Mouse (Mus musculus) heart, adult 8-10 months (tissue): ENCODE data around the gene Triobp. TPM values are rescaled to one million over a fixed set of nuclear protein-coding genes. Genes with fewer than 3 reads are reported as not detected.
"Not testable (repeated sequence)": the region's sequence is repeated elsewhere in the genome, so short reads cannot be mapped to it uniquely, and the experiment has no call there.

Source experiments
- DNase-seq: peaks from one replicate; pipeline ENCODE4 v3.0.0; 2022; ENCODE audit warnings: low spot score
- microRNA-seq: library from miRNA; unstranded; fragments of <30 nt; microRNA quantifications from one replicate; pipeline ENCODE4 v1.2.0, GENCODE M21; 2022
- total RNA-seq, 4 experiments: library from RNA; stranded (reverse); gene quantifications; 2 replicates each; pipeline ENCODE4 v1.2.4; 2022

Gene Triobp
- total RNA-seq, 4 experiments from 2014 or later = 30.2 to 31.3 (median 31.0) TPM

DNA sequence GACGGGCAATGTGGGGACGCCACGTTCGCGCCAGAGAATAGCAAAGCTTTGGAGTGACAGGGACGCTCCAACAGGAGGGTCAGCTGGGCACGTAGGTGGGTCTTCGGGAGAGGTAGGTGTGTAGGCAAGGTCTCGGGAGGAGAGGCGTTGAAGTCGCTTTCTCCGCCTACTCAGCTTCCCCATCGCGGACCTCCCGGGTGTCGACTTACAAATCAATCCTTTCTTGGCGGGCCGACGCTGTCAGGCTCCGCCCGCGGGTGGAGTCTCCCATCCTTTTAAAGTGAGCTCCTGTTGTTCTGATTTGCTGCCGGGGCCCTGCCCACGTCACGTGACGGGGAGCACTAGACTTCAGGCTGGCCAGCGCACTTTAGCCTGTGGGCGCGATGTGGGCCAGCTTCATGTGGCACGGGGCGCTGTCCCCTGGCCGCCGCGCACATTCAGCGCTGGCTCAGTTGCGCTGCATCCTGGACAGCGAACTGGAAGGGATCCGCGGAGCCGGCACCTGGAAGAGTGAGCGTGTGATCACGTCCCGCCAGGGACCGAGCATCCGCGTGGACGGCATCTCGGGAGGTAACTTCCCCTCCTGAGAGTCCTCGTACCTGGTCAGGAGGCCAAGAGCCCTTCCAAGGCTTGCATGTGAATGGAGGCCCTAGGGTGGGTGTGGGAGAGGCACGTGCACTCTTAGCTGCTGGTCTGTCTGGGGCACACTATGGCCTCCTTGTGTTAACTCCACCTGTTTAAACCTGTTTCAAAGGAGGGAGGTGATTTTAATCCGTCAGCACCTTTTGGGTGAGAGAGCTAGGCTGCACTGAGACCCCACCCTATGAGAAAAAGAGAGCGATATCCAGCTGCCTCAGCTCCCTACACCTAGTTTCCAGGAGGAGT is 83.3 kb downstream of the Triobp start:
- DNase-seq = peak; percentile 88

DNA sequence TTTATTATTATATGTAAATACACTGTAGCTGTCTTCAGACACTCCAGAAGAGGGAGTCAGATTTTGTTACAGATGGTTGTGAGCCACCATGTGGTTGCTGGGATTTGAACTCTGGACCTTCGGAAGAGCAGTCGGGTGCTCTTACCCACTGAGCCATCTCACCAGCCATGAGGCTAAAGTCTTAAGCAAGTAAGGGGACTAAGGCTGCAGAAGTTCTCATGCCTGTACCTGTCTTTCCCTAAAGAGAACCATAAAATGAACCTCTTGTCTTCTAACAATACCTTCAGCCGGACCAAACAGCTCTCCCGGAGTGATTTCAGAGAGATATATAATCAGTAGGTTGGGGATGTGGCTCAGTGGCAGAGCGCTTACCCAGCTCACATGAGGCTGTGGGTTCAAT is 84.4 kb downstream of the Triobp start:
- DNase-seq = not testable (repeated sequence)

DNA sequence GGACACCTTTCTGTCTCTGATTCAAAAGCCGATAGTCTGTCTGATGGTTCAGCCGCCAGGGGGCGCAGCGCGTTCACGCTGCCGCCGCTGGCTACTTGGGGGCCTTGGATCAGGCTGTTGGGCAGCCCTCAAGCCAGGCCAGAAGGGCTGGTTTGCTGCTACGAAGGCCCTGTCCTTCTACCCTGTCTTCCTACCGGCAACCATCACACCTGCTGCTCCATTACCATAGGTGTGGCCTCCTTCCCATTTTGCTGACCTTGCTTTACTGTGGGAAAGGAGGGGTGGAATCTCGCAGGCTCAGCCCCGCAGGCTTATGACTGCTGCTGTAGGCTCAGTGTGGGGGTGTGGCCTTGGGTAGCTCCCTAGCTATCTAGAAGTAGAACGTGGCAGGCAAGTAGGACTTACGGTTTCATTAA is 90.4 kb downstream of the Triobp start:
- DNase-seq = peak; percentile 67

DNA sequence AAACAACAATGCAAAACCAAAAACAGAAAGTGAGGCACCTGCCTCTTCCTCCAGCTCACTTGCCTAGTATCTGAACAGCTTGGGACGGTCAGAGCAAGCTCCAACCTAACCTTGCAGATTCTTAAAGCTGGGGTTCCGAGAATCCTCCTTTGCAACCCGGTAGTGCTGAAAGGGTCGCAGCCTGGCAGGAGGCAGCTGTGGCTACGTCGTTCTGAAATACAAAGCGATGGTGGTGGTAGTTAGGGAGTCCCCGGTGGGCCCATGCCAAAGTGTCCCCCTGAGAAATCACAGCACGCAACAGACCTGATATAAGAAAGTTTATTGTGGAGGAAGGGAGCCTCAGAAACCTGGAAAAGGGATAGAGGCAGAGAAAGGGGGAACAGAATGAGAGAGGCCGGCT is 90.8 kb downstream of the Triobp start:
- no peak for DNase-seq

DNA sequence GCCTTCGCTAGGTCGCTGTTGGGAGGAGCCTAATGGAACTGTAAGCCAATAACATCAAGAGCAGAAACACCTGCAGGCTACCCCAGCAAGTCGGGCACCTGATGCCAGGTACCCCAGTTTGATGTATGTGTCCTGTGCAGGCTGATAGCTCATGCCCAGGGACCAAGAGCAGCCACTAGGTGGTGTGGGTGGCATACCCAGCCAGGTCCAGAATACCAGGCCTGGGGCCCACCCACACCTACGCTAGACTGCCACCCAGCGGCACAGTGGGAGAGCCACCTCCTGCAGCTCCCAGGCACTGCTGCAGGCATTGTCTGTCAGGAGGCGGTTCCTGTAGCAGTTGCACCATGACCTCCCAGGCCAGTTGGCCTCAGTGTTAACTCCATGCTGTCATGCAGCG is 91.3 kb downstream of the Triobp start:
- DNase-seq = no peak

DNA sequence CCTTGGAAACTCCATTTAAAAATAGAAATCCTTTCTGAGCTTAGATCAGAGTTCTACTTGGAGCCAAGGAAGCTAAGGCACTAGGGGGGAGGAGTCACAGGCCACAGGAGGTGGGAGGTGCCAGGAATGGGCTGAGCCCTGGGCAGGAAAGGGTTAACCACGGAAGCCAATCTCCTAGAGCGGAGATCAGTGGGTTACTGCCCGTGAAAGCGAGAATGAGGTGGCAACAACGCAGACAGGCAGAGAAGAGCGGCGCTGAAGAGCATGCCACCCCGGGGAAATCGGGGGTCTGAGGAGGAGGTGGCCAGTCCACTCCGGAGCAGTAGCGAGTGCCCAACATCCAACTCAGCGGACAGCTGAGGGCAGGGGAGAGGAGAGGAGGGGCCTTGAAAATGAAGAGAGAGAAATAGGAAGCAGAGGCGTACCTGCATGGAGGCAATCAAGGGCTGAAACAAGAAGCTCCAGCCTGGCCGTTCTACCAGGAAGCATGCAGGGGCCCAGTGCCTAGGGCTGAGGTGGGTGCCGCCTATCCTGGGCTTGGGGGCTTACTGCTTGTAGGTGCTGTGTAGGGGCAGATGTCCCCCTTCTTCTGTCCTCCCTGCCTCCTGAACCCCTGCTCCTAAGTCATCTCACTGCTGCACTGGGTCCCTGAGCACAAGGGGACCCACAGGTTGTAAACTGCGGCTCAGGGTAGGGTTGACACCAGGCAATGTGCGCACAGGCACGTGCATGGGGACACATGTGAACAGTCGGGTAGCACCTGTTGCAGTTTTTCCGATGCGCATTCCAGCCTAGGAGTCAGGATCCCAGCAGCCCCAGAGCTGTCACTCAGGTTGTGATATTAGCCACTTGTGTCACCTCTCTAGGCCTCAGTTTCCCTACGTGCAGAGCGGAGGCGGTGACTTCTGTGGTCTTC is 93.2 kb downstream of the Triobp start:
- DNase-seq = no peak

DNA sequence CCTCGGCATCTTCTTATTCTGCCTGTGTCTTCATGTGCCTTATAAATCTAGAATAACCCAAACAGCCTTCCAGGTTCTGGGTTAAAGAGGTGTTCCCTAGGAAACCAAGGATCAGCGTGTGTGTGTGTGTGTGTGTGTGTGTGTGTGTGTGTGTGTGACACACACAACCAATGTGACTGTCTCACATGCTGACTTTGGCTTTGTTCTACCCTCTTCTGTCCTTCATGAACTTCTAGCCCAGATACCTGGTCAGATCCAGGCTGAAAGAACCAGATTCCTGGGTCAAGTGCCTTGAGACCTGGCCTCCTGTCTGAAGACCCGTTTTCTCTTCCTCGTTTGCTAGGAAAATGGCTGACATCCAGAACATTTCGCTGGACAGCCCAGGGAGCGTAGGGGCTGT is 94.1 kb downstream of the Triobp start, which contains the start of gene Galr3:
Galr3 (plus strand) TSS at position 301 of the 400 bp plus-strand sequence.
- no peak for DNase-seq

DNA sequence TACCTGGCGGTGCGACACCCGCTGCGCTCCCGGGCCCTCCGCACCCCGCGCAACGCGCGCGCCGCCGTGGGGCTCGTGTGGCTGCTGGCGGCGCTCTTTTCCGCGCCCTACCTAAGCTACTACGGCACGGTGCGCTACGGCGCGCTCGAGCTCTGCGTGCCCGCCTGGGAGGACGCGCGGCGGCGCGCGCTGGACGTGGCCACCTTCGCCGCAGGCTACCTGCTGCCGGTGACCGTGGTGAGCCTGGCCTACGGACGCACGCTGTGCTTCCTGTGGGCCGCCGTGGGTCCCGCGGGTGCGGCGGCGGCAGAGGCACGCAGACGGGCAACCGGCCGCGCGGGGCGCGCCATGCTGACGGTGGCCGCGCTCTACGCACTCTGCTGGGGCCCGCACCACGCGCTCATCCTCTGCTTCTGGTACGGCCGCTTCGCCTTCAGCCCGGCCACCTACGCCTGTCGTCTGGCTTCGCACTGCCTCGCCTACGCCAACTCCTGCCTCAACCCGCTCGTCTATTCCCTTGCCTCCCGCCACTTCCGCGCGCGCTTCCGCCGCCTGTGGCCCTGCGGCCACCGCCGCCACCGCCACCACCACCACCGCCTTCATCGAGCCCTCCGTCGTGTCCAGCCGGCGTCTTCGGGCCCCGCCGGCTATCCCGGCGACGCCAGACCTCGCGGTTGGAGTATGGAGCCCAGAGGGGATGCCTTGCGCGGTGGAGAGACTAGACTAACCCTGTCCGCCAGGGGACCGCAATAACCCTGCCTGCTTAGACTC is 95.4 kb downstream of the Triobp start:
- no peak for DNase-seq

DNA sequence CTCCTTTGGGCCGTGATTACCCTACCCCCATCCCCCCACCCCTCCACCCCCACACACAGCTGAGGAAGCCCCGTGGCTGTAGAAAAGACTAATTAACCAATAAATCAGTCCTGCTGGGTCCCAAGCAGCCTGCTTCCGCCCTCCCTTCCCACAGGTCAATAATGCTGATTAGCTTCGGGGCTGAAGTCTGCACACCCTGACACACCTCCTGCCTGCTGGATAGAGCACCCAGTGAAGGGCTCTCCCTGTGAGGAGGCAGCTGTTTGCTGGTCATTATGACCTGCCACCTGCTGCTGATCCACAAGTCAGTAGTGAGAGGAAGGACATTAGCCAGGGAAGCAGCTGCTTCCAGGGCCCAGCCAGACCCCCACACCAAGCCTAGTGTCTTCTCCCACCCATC is 97.3 kb downstream of the Triobp start:
- no peak for DNase-seq

DNA sequence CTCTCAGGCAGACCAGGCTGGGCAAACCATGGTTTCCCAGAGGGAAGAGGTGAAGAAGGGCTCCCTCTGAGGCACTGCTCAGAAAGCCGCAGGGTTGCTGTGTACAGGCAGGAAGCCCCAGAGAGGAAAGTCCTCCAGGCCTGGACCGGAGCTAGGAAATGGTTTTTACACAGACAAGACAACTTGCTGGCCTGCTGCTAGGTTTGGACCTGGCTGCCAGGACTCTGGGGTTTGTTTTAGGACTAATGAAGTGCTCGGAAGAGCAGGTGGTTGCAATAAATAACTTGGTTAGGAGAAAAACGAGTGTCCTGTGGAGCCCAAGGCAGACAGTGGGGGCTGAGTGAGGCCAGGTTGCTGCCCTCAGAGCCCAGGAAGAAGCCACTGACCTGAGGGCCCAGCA is 100.7 kb downstream of the Triobp start:
- DNase-seq = no peak

DNA sequence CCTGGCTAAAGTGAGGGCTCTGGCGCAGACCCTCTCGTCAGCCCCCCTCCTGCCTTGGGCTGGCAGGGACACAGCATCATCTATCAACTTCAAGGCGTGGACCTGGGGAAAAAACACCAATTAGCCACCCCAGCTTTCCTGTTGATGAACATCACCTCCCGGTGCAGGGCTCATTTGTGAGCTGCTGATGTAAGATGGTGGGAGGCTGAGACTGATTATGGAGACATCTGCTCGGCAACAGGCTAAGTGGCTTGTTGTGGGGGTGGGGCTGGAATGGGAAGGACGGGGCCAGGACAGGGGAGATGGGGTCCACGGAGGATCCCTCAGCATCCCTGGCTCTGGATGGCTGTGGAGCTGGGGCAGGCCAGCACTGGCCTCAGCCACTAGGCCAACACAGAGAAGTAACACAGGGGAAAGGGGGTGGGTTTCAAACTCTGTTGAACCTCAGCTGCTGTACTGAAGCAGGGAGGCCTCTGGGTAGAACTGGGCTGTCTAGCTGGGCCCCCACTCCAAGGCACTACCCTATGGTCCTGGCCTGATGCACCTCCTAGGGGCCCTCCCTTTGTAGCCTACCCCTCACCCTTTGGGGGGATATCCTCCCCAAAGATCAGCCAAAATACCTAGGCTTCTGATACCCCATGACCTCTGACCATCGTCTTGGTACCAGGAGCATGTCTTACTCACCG is 102.8 kb downstream of the Triobp start:
- no peak for DNase-seq

DNA sequence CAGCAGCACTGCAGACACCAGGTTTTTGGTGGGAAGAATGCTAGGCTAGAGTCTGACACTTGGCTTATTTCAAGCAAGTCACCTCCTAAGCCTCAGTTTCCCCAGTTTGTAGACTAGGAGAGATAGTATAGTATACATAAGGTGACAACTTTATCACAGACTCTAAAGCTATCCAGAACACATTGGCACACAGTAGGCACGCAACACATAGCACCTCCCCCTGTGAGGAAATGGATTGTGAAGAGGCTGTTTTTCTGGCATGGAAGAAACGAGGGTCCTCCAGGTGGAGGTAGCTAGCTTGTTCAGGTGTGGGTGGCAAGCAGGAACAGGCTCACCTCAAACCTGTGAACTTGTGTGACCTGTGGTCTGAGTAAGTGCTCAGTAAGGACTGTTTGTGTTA is 103.4 kb downstream of the Triobp start:
- DNase-seq = no peak

DNA sequence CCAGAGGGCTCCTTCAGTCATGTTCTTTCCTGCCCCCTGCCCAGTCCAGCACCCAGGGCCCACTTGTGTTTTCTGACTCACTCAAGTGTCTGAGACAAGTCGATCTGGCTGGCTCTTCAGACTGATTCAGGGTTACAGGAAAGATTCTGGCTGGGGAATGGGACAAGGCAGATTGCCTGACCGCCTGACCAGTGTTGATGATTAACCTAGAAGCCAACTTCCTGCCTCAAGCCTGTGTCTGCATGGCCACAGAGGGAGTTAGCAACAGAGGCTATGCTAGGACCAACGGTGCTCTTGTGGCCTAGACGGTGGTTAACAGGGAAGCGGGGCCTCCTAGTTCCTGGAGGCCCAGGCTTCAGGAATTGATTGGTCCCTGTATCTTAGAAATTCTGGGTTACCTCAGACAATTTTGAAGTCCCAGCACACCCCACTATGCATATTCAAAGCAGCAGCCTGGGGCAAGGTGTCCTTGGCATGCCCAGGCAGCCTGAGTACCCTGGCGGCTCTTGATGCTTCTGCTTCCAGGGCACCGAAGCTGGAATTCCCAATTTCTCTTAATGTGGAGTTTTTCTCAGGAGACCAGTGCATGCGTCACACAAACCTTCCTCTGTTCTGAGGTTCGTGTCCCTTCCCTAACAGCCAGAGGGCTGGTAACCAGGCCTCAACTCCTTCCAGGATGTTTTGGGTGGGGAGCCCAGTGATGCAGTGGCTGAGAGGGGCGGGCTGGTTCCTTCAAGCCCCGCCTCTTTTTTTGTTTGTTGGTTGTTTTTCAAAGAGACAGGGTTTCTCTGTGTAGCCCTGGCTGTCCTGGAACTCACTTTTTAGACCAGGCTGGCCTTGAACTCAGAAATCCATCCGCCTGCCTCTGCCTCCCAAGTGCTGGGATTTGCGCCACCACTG is 104.2 kb downstream of the Triobp start:
- no peak for DNase-seq

DNA sequence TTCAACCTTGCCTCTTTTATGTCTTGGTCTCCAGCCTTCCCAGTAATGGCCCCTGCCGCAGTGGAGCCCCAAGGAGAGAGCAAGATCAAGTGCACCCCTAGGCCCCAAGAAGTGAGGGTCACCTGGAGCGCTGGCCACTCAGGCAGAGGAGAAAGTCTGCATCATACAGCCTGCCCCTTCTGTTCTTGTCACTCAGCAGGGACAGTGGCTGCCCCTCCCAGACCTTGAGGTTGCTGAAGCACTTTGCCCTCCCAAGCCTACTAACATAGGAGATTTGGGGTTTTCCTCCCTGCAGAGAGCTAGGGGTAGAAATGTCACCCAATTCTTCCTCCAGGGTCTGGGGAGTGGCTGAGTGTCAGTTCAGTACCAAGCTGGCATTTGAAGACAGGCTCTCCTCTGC is 104.8 kb downstream of the Triobp start:
- no peak for DNase-seq

Small RNA genes lying within 50 kb of the gene (microRNA-seq; reads per million reads assigned to microRNA genes)
- 2.0 reads per million for gene Mir6956

Other genes with a start within 250 kb of the Triobp start
- gene Elfn2, start 229.0 kb upstream of the Triobp start, total RNA-seq = 1 to 10 TPM; 1.9 to 4.4 (median 2.5) TPM
- gene Mfng, start 174.2 kb upstream of the Triobp start, total RNA-seq = 10 to 100 TPM in 1 of 4 experiments, 1 to 10 TPM in 3; 7.5 to 11.4 (median 9.5) TPM
- 10 to 100 TPM; 14.3 to 16.1 (median 15.2) TPM for gene Card10, start 144.7 kb upstream of the Triobp start, total RNA-seq
- 10 to 100 TPM; 30.5 to 40.3 (median 39.1) TPM for gene Cdc42ep1, start 105.1 kb upstream of the Triobp start, total RNA-seq
- gene Lgals2, start 92.2 kb upstream of the Triobp start, total RNA-seq = under 1 TPM in 1 of 4 experiments, not detected in 3; 0.65 TPM
- gene Gga1, start 70.5 kb upstream of the Triobp start, total RNA-seq = 10 to 100 TPM; 44.8 to 49.1 (median 46.3) TPM
- not detected for gene Gm49510, start 48.1 kb upstream of the Triobp start, total RNA-seq
- 1 to 10 TPM; 2.6 to 6.3 (median 4.1) TPM for gene Sh3bp1, start 48.0 kb upstream of the Triobp start, total RNA-seq
- 1 to 10 TPM in 2 of 4 experiments, under 1 TPM in 2; 0.69 to 1.0 (median 0.88) TPM for gene Pdxp, start 33.8 kb upstream of the Triobp start, total RNA-seq
- 100 to 1,000 TPM; 175 to 339 (median 222) TPM for gene Lgals1, start 21.0 kb upstream of the Triobp start, total RNA-seq
- gene Nol12, start 12.8 kb upstream of the Triobp start, total RNA-seq = 10 to 100 TPM; 14.7 to 17.9 (median 17.1) TPM
- gene H1f0, start 80.7 kb downstream of the Triobp start, total RNA-seq = 10 to 100 TPM; 64.1 to 92.7 (median 77.5) TPM
- gene Galr3, start 94.2 kb downstream of the Triobp start, total RNA-seq = not detected
- 1 to 10 TPM; 6.3 to 8.0 (median 7.6) TPM for gene Ankrd54, start 115.2 kb downstream of the Triobp start, total RNA-seq
- gene Eif3l, start 127.5 kb downstream of the Triobp start, total RNA-seq = 10 to 100 TPM; 70.2 to 76.0 (median 74.9) TPM
- gene Micall1, start 161.2 kb downstream of the Triobp start, total RNA-seq = 10 to 100 TPM; 41.2 to 42.2 (median 41.5) TPM
- gene Polr2f, start 193.3 kb downstream of the Triobp start, total RNA-seq = 100 to 1,000 TPM; 124 to 149 (median 135) TPM
- 1 to 10 TPM; 1.6 to 2.7 (median 2.4) TPM for gene 1700088E04Rik, start 193.5 kb downstream of the Triobp start, total RNA-seq
- gene Sox10, start 217.5 kb downstream of the Triobp start, total RNA-seq = 1 to 10 TPM in 2 of 4 experiments, under 1 TPM in 2; 0.55 to 1.7 (median 0.94) TPM